Mouse (Mus musculus) MEL (cell line): ENCODE measurements at regions not wholly inside any gene's neighbourhood (a gene's known extent, or its start where the extent isn't known, plus 50 kb on each side); places are given as distances from the start of the nearest gene placed in this dataset.

Experiments
- DNase-seq: peaks from one replicate; pipeline ENCODE4 v3.0.0; 2011; ENCODE audit warnings: low read depth, low spot score
- H3K27ac ChIP-seq: 2 replicates; pipeline ENCODE4 v1.5.1; 2012; ENCODE audit warnings: low read depth, mild to moderate bottlenecking, control low read depth, low read length, moderate library complexity; ENCODE audit not compliant: control insufficient read depth
- H3K27me3 ChIP-seq, 2 experiments: fragments of 150-350 bp in 1 of 2; sonication (generic) in 1 of 2; 2 replicates each; pipeline ENCODE4 v1.6.1; 2012; ENCODE audit warnings: low read length in 2 of 2, mild to moderate bottlenecking in 2 of 2, improper control_type of control experiment in 1 of 2, moderate library complexity in 1 of 2; ENCODE audit not compliant: insufficient read depth in 2 of 2, control insufficient read depth in 1 of 2
- H3K36me3 ChIP-seq, 2 experiments: 2 replicates each; pipeline ENCODE4 v1.6.1; 2012 to 2014; ENCODE audit warnings: low read length in 2 of 2, improper control_type of control experiment in 1 of 2, inconsistent platforms in 1 of 2, mild to moderate bottlenecking in 1 of 2; ENCODE audit not compliant: insufficient read depth in 2 of 2, control insufficient read depth in 1 of 2
- H3K4me1 ChIP-seq, 2 experiments: fragments of 150-350 bp in 1 of 2; sonication (generic) in 1 of 2; 2 replicates each; pipeline ENCODE4 v1.6.1; 2012; ENCODE audit warnings: low read length in 2 of 2, improper control_type of control experiment in 1 of 2, mild to moderate bottlenecking in 1 of 2; ENCODE audit not compliant: insufficient read depth in 2 of 2, control insufficient read depth in 1 of 2
- H3K4me3 ChIP-seq, 2 experiments: fragments of 150-350 bp in 1 of 2; sonication (generic) in 1 of 2; 2 replicates each; pipeline ENCODE4 v1.5.1; 2012; ENCODE audit warnings: low read depth in 2 of 2, low read length in 2 of 2, mild to moderate bottlenecking in 2 of 2, moderate library complexity in 2 of 2, control low read depth in 1 of 2, improper control_type of control experiment in 1 of 2; ENCODE audit not compliant: control insufficient read depth in 1 of 2, insufficient read depth in 1 of 2
- H3K79me2 ChIP-seq: 2 replicates; pipeline ENCODE4 v1.6.1; 2012; ENCODE audit warnings: mild to moderate bottlenecking, low read length, moderate library complexity; ENCODE audit not compliant: control insufficient read depth, poor library complexity, insufficient read depth
- H3K9ac ChIP-seq: 2 replicates; pipeline ENCODE4 v1.6.1; 2012; ENCODE audit warnings: low read depth, mild to moderate bottlenecking, control low read depth, low read length, moderate library complexity; ENCODE audit not compliant: control insufficient read depth, poor library complexity, severe bottlenecking
- H3K9me3 ChIP-seq: fragments of 150-350 bp; sonication (generic); replicated peaks from 2 replicates; pipeline ENCODE4 v1.6.1; 2012; ENCODE audit warnings: mild to moderate bottlenecking, low read length, improper control_type of control experiment, moderate library complexity; ENCODE audit not compliant: insufficient read depth
- CHD1 ChIP-seq: IDR thresholded peaks from 2 replicates; pipeline ENCODE4 v1.6.1; 2012; ENCODE audit warnings: low read depth, mild to moderate bottlenecking, inconsistent platforms, low read length, improper control_type of control experiment
- CTCF ChIP-seq, 3 experiments: IDR thresholded peaks in 2 of 3; conservative IDR thresholded peaks in 1 of 3; 2 replicates each; pipeline ENCODE4 v1.5.1; 2011 to 2012; ENCODE audit warnings: low read length in 3 of 3, low read depth in 2 of 3, mild to moderate bottlenecking in 2 of 3, improper control_type of control experiment in 1 of 3, inconsistent platforms in 1 of 3, mixed read lengths in 1 of 3, moderate library complexity in 1 of 3; ENCODE audit not compliant: control insufficient read depth in 1 of 3, insufficient read depth in 1 of 3, poor library complexity in 1 of 3, severe bottlenecking in 1 of 3
- E2F4 ChIP-seq: IDR thresholded peaks from 2 replicates; pipeline ENCODE4 v1.6.1; 2011; ENCODE audit warnings: low read depth, low read length, improper control_type of control experiment, borderline replicate concordance
- ETS1 ChIP-seq: IDR thresholded peaks from 2 replicates; pipeline ENCODE4 v1.6.1; 2012; ENCODE audit warnings: low read depth, mild to moderate bottlenecking, inconsistent platforms, low read length, improper control_type of control experiment, moderate library complexity
- KAT2A ChIP-seq: conservative IDR thresholded peaks from 2 replicates; pipeline ENCODE4 v1.6.1; 2012; ENCODE audit warnings: low read depth, low read length, improper control_type of control experiment, inconsistent platforms
- MAFK ChIP-seq: IDR thresholded peaks from 2 replicates; pipeline ENCODE4 v1.6.1; 2011; ENCODE audit warnings: low read depth, mild to moderate bottlenecking, low read length, improper control_type of control experiment, borderline replicate concordance
- MYB ChIP-seq: IDR thresholded peaks from 2 replicates; pipeline ENCODE4 v1.6.1; 2011; ENCODE audit warnings: mild to moderate bottlenecking, low read depth, low read length, improper control_type of control experiment
- NELFE ChIP-seq: IDR thresholded peaks from 2 replicates; pipeline ENCODE4 v1.6.1; 2011; ENCODE audit warnings: low read depth, low read length, improper control_type of control experiment
- POLR2A ChIP-seq, 2 experiments: IDR thresholded peaks; 2 replicates each; pipeline ENCODE4 v1.6.1; 2011 to 2012; ENCODE audit warnings: low read length in 2 of 2, mild to moderate bottlenecking in 2 of 2, control low read depth in 1 of 2, improper control_type of control experiment in 1 of 2, low read depth in 1 of 2, moderate library complexity in 1 of 2; ENCODE audit not compliant: control insufficient read depth in 1 of 2, insufficient read depth in 1 of 2, poor library complexity in 1 of 2
- POLR2AphosphoS5 ChIP-seq: IDR thresholded peaks from 2 replicates; pipeline ENCODE4 v1.6.1; 2012; ENCODE audit warnings: low read depth, borderline replicate concordance, mild to moderate bottlenecking, inconsistent platforms, low read length, moderate library complexity, mixed read lengths
- RAD21 ChIP-seq: IDR thresholded peaks from 2 replicates; pipeline ENCODE4 v1.6.1; 2011; ENCODE audit warnings: mild to moderate bottlenecking, low read depth, low read length, improper control_type of control experiment
- SIN3A ChIP-seq: IDR thresholded peaks from 2 replicates; pipeline ENCODE4 v1.6.1; 2012; ENCODE audit warnings: low read length, improper control_type of control experiment, inconsistent platforms
- SMC3 ChIP-seq: IDR thresholded peaks from 2 replicates; pipeline ENCODE4 v1.6.1; 2011; ENCODE audit warnings: low read depth, low read length, improper control_type of control experiment
- TAL1 ChIP-seq: IDR thresholded peaks from 2 replicates; pipeline ENCODE4 v1.6.1; 2012; ENCODE audit warnings: mild to moderate bottlenecking, inconsistent platforms, low read length, moderate library complexity, mixed read lengths
- TCF12 ChIP-seq: IDR thresholded peaks from 2 replicates; pipeline ENCODE4 v1.6.1; 2014; ENCODE audit warnings: low read depth, mild to moderate bottlenecking, inconsistent platforms, low read length, improper control_type of control experiment, moderate library complexity
- USF1 ChIP-seq: IDR thresholded peaks from 2 replicates; pipeline ENCODE4 v1.6.1; 2014; ENCODE audit warnings: low read depth, mild to moderate bottlenecking, inconsistent platforms, low read length, improper control_type of control experiment, moderate library complexity
- ZKSCAN1 ChIP-seq: IDR thresholded peaks from 2 replicates; pipeline ENCODE4 v1.6.1; 2012; ENCODE audit warnings: low read depth, mild to moderate bottlenecking, inconsistent platforms, low read length, improper control_type of control experiment, moderate library complexity
- ZMIZ1 ChIP-seq: IDR thresholded peaks from 2 replicates; pipeline ENCODE4 v1.6.1; 2012; ENCODE audit warnings: low read depth, mild to moderate bottlenecking, inconsistent platforms, low read length, improper control_type of control experiment, moderate library complexity

DNA sequence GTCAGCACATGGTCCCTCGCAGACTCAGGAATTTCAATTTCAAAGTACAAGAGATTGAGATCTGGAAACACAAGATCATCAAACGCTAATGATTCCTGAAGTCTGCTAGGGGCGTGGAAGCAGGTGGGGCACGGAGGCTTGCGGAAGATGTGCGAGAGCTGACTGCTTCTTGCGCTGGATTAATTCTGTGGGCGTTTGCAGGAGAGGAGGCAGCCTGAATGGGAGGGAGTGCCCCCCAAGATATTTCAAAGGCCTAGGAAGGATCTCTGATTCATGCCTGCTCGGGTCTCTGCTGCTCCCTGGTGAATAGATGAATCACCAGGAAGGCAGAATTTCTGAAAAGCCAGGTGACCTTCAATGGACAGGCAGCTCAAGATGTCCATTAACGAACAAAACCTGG, 442.1 kb downstream of the Tmem114 start:
- H3K9ac ChIP-seq, result no peak overlapping the region
- no peak overlapping the region for H3K4me3 ChIP-seq
- no peaks in the 10 kb centered on the region for H3K9me3 ChIP-seq
- no peak for TF ChIP-seq TCF12
- no peaks in the 10 kb centered on the region for H3K27me3 ChIP-seq
- no peaks in the 10 kb centered on the region for H3K4me1 ChIP-seq
- no peak overlapping the region for H3K27ac ChIP-seq
- no peak for DNase-seq
- H3K36me3 ChIP-seq, result no peaks in the 10 kb centered on the region
- H3K79me2 ChIP-seq, result no peaks in the 10 kb centered on the region

DNA sequence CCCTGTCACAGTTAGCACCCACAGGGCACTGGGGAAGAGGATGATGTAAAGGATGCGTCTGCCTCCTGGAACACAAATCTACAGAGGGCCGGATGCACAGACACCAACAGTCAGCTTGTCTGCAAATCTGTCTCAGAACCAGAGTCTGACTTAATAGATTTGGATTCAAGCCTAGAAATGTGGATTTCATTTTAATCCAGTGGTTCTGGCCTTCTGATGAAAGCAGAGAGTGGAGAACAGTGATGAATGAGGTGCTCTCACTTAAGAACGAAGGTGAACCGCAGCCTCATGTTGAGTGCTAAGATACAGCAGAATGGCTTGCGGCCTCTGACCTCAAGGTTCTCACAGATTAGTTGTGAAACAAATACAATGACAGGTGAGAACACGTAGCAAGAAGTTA, 446.5 kb downstream of the Tmem114 start:
- Histone ChIP-seq H3K27ac (no peak overlapping the region), H3K4me3 (no peak overlapping the region), H3K4me1 (no peaks in the 10 kb centered on the region), H3K9me3 (no peaks in the 10 kb centered on the region), H3K9ac (no peak overlapping the region), H3K27me3 (no peaks in the 10 kb centered on the region), H3K36me3 (no peaks in the 10 kb centered on the region), H3K79me2 (no peaks in the 10 kb centered on the region)
- DNase-seq, result no peak
- no peak for TF ChIP-seq NELFE
- TF ChIP-seq POLR2AphosphoS5, result no peak
- no peak for TF ChIP-seq CHD1
- no peak for TF ChIP-seq ZKSCAN1
- no peak for TF ChIP-seq POLR2A (IDR thresholded peaks at IDR 0.05; ENCODE audit: control insufficient read depth in 1 of 2, insufficient read depth in 1 of 2, low read depth in 1 of 2, low read length in 2 of 2, poor library complexity in 1 of 2)
- no peak for TF ChIP-seq SMC3
- TF ChIP-seq TCF12, result no peak
- no peak for TF ChIP-seq ZMIZ1
- no peak for TF ChIP-seq TAL1
- no peak for TF ChIP-seq CTCF (IDR thresholded peaks at IDR 0.05 in 2 of 3, conservative IDR thresholded peaks at IDR 0.05 in 1 of 3; ENCODE audit: control insufficient read depth in 1 of 3, insufficient read depth in 1 of 3, low read depth in 2 of 3, low read length in 3 of 3, poor library complexity in 1 of 3, severe bottlenecking in 1 of 3)
- TF ChIP-seq ETS1, result no peak
- no peak for TF ChIP-seq MAFK
- no peak for TF ChIP-seq RAD21
- TF ChIP-seq KAT2A, result no peak
- TF ChIP-seq E2F4, result no peak
- no peak for TF ChIP-seq MYB
- TF ChIP-seq SIN3A, result no peak
- no peak for TF ChIP-seq USF1
